Mouse (Mus musculus) neural tube, embryonic 11.5 days (tissue): ENCODE data around the gene Creld2. TPM values are rescaled to one million over a fixed set of nuclear protein-coding genes. Genes with fewer than 3 reads are reported as not detected.

Source experiments
- ATAC-seq: fragments of 200-750 bp; cut with Nextera tagmentation; 2 replicates; pipeline ENCODE4 v1.8.0; 2017; ENCODE audit warnings: moderate number of reproducible peaks, mild to moderate bottlenecking, moderate TSS enrichment, moderate library complexity; ENCODE audit not compliant: insufficient read depth, low FRiP score, low TSS enrichment
- DNase-seq: peaks from one replicate; pipeline ENCODE4 v3.0.0-alpha.2; 2015; ENCODE audit warnings: low spot score
- H3K27ac ChIP-seq: fragments of 300-500 bp; sonication (generic); 2 replicates; pipeline ENCODE4 v1.5.1; 2014; ENCODE audit warnings: low read depth, mild to moderate bottlenecking, low read length
- H3K27me3 ChIP-seq: fragments of 300-500 bp; sonication (generic); 2 replicates; pipeline ENCODE4 v1.6.1; 2014; ENCODE audit warnings: mild to moderate bottlenecking, low read length, mixed read lengths; ENCODE audit not compliant: control insufficient read depth, insufficient read depth
- H3K36me3 ChIP-seq: fragments of 300-500 bp; sonication (generic); 2 replicates; pipeline ENCODE4 v1.6.1; 2014; ENCODE audit warnings: mild to moderate bottlenecking, low read length, moderate library complexity, mixed read lengths; ENCODE audit not compliant: control insufficient read depth, insufficient read depth
- H3K4me1 ChIP-seq: fragments of 300-500 bp; sonication (generic); 2 replicates; pipeline ENCODE4 v1.6.1; 2014; ENCODE audit warnings: low read length, mixed read lengths; ENCODE audit not compliant: control insufficient read depth, insufficient read depth
- H3K4me2 ChIP-seq: fragments of 300-500 bp; sonication (generic); 2 replicates; pipeline ENCODE4 v1.6.1; 2014; ENCODE audit warnings: low read depth, mild to moderate bottlenecking, moderate library complexity
- H3K4me3 ChIP-seq: fragments of 300-500 bp; sonication (generic); 2 replicates; pipeline ENCODE4 v1.5.1; 2014; ENCODE audit warnings: low read depth, low read length
- H3K9ac ChIP-seq: fragments of 300-500 bp; sonication (generic); 2 replicates; pipeline ENCODE4 v1.6.1; 2014; ENCODE audit warnings: mild to moderate bottlenecking, low read length
- H3K9me3 ChIP-seq: fragments of 300-500 bp; sonication (generic); 2 replicates; pipeline ENCODE4 v1.6.1; 2016; ENCODE audit warnings: low read length; ENCODE audit not compliant: control insufficient read depth
- WGBS: fragments of 180-500 bp; shearing (Covaris S2); extraction: QIAGEN DNeasy Blood & Tissue Kit; methylation state at CpG from one replicate; pipeline ENCODE4 v1.1.7; 2014; 5-methylcytosine and 5-hydroxymethylcytosine counted together
- polyA plus RNA-seq: library from polyadenylated mRNA; unstranded; fragments of >200 nt; fragmentation: Nextera tagmentation; extraction: Ambion mirVana; gene quantifications from 2 replicates; pipeline ENCODE4 v1.2.1, GENCODE M21; 2014

Gene Creld2
- polyA plus RNA-seq, 1 experiment from 2014 or later: 96.4 TPM

DNA sequence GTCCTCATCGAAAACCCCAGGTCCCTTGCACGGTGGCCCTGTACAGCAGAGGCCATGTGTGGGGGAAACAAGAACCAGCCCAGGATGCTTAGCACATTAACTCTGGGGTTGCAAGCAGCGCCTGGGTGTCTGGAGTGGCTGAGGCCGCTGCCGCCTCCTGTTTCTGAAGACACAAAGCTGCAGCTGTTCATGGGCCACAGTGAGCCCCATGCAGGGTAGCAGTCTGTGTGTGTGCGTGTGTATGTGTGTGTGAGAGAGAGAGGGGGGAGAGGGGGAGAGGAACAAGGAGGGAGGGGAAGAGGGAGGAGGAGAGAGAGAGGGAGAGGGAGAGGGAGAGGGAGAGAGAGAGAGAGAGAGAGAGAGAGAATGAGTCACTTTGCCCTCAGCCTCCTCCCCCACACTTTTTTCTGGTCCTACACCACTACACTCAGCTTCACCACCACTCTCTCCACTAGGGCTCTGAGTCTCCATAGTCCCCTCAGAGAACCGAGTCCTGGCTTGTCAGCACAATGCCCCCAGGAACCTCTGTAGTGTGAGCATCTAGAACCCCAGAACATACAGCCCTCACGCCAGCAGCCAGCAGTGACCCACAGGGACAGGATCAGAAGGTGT is 24.1 kb downstream of the Creld2 start:
- Histone ChIP-seq H3K4me3 (no peak overlapping the region), H3K36me3 (no peaks in the 10 kb centered on the region), H3K9ac (no peak overlapping the region), H3K27ac (no peak overlapping the region), H3K27me3 (no peaks in the 10 kb centered on the region), H3K4me2 (no peak overlapping the region), H3K4me1 (peaks cover 5% of the 10 kb centered on the region; the same call in 1 of the 2 replicates), H3K9me3 (no peaks in the 10 kb centered on the region)
- DNase-seq: peak; percentile 25
- 58% methylated on average over 8 of the region's 8 CpGs for WGBS
- no peak; the same call in 1 of the 2 replicates for ATAC-seq

DNA sequence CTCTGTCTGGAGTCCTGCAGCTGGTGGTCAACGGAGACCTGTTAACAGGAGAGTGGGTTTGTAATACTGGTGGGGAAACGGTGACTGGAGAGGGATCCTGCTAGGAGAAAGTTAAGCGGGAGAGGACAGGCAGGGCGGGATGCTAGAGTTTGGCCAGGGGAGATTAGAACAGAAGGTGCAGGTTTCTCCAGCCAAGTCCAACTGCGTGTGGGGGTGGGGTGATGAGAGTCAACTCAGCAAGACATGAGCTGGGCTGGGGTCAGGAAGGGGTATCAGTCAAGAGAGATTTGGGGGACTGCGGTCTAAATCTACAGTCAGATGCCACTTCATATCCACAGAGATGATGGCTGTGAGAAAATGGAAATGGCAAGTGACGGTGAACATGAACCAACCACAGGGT is 25.5 kb downstream of the Creld2 start:
- no peak overlapping the region for H3K4me3 ChIP-seq
- no peak overlapping the region for H3K9ac ChIP-seq
- H3K9me3 ChIP-seq: no peaks in the 10 kb centered on the region
- ATAC-seq (no peak), DNase-seq (no peak)
- no peaks in the 10 kb centered on the region for H3K27me3 ChIP-seq
- WGBS: 91% methylated on average over 7 of the region's 7 CpGs
- H3K27ac ChIP-seq: no peak overlapping the region
- H3K36me3 ChIP-seq: no peaks in the 10 kb centered on the region
- no peak overlapping the region for H3K4me2 ChIP-seq
- H3K4me1 ChIP-seq: no peaks in the 10 kb centered on the region

DNA sequence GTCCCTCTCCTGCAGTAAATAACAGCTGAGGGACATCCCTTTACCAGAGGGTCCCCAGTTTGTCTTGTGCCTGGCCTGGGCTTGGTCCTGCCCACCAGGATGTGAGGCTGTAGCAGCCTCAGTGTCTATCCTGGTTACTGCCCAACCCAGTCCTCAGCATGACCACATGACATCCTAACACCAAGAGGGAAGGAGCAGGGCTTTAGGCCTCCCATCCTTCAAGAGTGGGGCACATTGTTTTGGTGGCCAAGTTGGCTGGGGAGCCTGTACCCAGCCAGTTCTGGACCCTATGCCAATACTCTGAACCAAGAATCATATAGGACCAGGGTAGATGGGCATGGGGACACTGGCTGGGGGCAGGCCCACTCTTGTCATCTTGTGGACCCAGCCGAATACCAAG is 29.2 kb downstream of the Creld2 start:
- ATAC-seq (no peak), DNase-seq (no peak)
- no peaks in the 10 kb centered on the region for H3K27me3 ChIP-seq
- 100% methylated on average over 1 of the region's 1 CpGs for WGBS
- H3K9ac ChIP-seq: no peak overlapping the region
- no peaks in the 10 kb centered on the region for H3K9me3 ChIP-seq
- H3K4me2 ChIP-seq: no peak overlapping the region
- no peak overlapping the region for H3K27ac ChIP-seq
- H3K4me3 ChIP-seq: no peak overlapping the region
- H3K36me3 ChIP-seq: no peaks in the 10 kb centered on the region
- H3K4me1 ChIP-seq: no peaks in the 10 kb centered on the region

GRCm38 (mm10) chr15:88849621-88850020 is 30.2 kb downstream of the Creld2 start:
- H3K4me1 ChIP-seq: no peaks in the 10 kb centered on the region
- H3K9ac ChIP-seq: no peak overlapping the region
- H3K4me2 ChIP-seq: no peak overlapping the region
- H3K9me3 ChIP-seq: no peaks in the 10 kb centered on the region
- H3K4me3 ChIP-seq: no peak overlapping the region
- DNase-seq: no peak
- 85% methylated on average over 2 of the region's 2 CpGs for WGBS
- no peak for ATAC-seq
- no peaks in the 10 kb centered on the region for H3K27me3 ChIP-seq
- no peaks in the 10 kb centered on the region for H3K36me3 ChIP-seq
- H3K27ac ChIP-seq: no peak overlapping the region

DNA sequence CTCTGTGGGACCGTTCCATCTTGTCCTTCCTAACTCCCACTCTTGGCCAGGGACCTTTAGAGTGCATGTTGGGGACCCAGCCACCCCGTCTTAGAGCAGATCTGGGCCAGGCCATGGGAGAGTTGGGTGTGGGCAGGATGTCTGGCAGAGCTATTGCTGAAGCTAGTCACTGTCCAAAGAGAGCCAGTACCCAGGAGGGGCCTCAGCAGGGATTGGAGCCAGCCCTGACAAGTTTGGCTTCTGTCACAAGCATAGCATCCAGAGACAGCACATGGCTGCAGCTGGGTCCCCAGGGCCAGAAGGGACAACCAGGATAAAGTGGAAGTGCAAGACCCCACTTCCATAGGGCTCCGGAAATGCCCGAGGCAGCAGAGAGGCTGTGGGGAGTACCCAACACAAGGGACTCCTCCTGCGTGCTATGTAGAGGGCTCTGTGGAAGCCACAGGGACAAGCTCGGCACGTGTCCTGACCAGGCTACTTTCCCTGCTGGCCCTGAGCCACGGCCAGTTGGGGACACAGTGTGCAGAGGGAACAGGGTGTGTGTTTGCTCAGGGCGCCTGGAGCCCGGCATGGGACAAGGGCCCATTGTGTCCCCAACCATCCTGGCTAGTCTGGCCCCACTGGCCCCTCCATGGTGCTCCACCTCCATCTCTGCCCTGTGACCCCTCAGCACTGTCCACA is 30.8 kb downstream of the Creld2 start:
- no peak overlapping the region for H3K27ac ChIP-seq
- ATAC-seq: no peak
- no peak overlapping the region for H3K9ac ChIP-seq
- no peak overlapping the region for H3K4me3 ChIP-seq
- no peaks in the 10 kb centered on the region for H3K36me3 ChIP-seq
- H3K9me3 ChIP-seq: no peaks in the 10 kb centered on the region
- 72% methylated on average over 10 of the region's 10 CpGs for WGBS
- no peaks in the 10 kb centered on the region for H3K27me3 ChIP-seq
- H3K4me2 ChIP-seq: no peak overlapping the region
- no peaks in the 10 kb centered on the region for H3K4me1 ChIP-seq
- DNase-seq: no peak

- H3K9me3 ChIP-seq: no peaks in the 10 kb centered on the region
- no peaks in the 10 kb centered on the region for H3K4me1 ChIP-seq
- H3K36me3 ChIP-seq: no peaks in the 10 kb centered on the region
- no peak overlapping the region; the same call in 1 of the 2 replicates for H3K9ac ChIP-seq
- H3K4me2 ChIP-seq: no peak overlapping the region
- H3K27me3 ChIP-seq: no peaks in the 10 kb centered on the region
- H3K4me3 ChIP-seq: no peak overlapping the region
- WGBS: 68% methylated on average over 3 of the region's 3 CpGs
- no peak for ATAC-seq
- DNase-seq: no peak
- no peak overlapping the region for H3K27ac ChIP-seq
Observed at GRCm38 (mm10) chr15:88851076-88851475, 31.6 kb downstream of the Creld2 start.

- Histone ChIP-seq H3K27ac (no peak overlapping the region), H3K9me3 (no peaks in the 10 kb centered on the region), H3K9ac (no peak overlapping the region), H3K4me3 (no peak overlapping the region), H3K36me3 (no peaks in the 10 kb centered on the region), H3K4me2 (no peak overlapping the region), H3K27me3 (no peaks in the 10 kb centered on the region), H3K4me1 (no peaks in the 10 kb centered on the region)
- ATAC-seq (no peak), DNase-seq (no peak)
- 82% methylated on average over 10 of the region's 10 CpGs for whole genome bisulfite sequencing
Observed at GRCm38 (mm10) chr15:88851507-88852149, 32.2 kb downstream of the Creld2 start.

DNA sequence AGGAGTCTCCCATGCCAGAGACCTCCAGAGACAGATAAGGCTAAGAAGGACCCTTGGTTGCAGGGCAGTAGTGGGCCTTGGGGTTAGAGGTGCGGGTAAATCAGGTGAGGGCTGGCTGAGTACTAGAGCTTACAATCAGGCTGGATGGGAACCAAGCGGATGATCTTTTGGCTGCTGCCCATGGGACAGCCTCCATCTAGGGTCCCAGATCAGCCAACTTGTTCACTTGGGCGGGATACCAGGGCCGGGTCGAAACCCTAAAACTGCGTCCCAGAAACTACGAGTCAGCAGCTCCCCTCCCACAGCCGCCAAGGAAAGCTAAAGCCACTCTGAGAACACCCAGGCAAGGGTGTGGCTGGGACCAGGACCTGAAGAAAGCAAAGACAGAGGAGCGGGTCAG is 33.7 kb downstream of the Creld2 start:
- Histone ChIP-seq H3K9me3 (no peaks in the 10 kb centered on the region), H3K27ac (no peak overlapping the region), H3K36me3 (no peaks in the 10 kb centered on the region), H3K27me3 (no peaks in the 10 kb centered on the region), H3K4me1 (no peaks in the 10 kb centered on the region), H3K4me3 (no peak overlapping the region), H3K9ac (no peak overlapping the region), H3K4me2 (no peak overlapping the region)
- ATAC-seq (no peak), DNase-seq (no peak)
- 90% methylated on average over 9 of the region's 9 CpGs for WGBS
